20 mouse cellular contexts compared by ENCODE assay signal in the genomic region with DNA sequence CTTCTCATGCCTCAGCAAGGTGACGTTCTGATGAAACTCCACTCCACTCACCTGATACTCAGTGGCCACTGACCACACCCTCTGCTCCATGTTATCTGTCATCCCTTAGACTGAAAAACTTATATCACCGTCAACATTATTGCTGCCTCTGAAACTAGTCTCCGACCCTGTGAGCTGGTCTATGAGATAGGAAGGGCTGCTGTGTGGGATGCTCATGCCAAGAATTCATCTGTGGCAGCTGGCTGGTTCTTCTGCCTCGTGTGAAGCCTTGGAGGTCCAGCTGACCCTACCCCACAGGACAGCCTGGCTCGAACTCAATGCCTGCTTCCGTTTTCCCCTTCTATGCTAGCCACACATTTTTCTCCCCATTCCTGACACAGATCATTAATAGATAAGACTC.
DNase-seq lines count a peak whose midpoint lies in the region; ATAC-seq and TF ChIP-seq lines count a peak whose summit lies in the region.
"Had no signal": no experiment of that assay in that cellular context is flagged by ENCODE, and none has a peak within 500 bp of the region (broad histone marks: within the 10 kb centered on the region; RNA-seq: fewer than 3 reads in every experiment).

No protein-coding gene starts in this region.

- no peaks in the 10 kb centered on the region for H3K4me1 ChIP-seq in lung, postnatal 0 days (ENCODE audit: insufficient read depth, low read depth, low read length)
- peaks cover 27% of the 10 kb centered on the region for H3K4me1 ChIP-seq in kidney, embryonic 15.5 days
- H3K4me1 ChIP-seq: neural tube, embryonic 15.5 days had no signal

- ATAC-seq in megakaryocyte-erythroid progenitor cell, adult 5-6 weeks (replicated peaks; ENCODE audit: low FRiP score, low TSS enrichment, poor library complexity, severe bottlenecking), result peak; percentile 78
- no peak for ATAC-seq in cerebellum, adult (ENCODE audit: insufficient number of reproducible peaks, low FRiP score, low TSS enrichment)
- ATAC-seq in lung, postnatal 0 days, result no peak
- no peak for ATAC-seq in kidney, embryonic 15.5 days (replicated peaks; ENCODE audit: low FRiP score)
- ATAC-seq: inflammation-experienced regulatory T-cells, adult 6 months had no signal

- no peak overlapping the region for H3K4me2 ChIP-seq in lung, postnatal 0 days (replicated peaks; ENCODE audit: low read depth, low read length)
- no peak overlapping the region for H3K4me2 ChIP-seq in kidney, embryonic 15.5 days
- H3K4me2 ChIP-seq: embryonic facial prominence, embryonic 12.5 days; forebrain, embryonic 12.5 days; midbrain, embryonic 11.5 days; neural tube, embryonic 15.5 days had no signal

- no peaks in the 10 kb centered on the region for H3K9me3 ChIP-seq in lung, postnatal 0 days (ENCODE audit: low read length)
- no peaks in the 10 kb centered on the region for H3K9me3 ChIP-seq in kidney, embryonic 15.5 days (replicated peaks)
- H3K9me3 ChIP-seq: embryonic facial prominence, embryonic 12.5 days; forebrain, embryonic 12.5 days; neural tube, embryonic 15.5 days had no signal

- H3K9ac ChIP-seq in lung, postnatal 0 days (replicated peaks; ENCODE audit: low read depth), result no peak overlapping the region
- no peak overlapping the region for H3K9ac ChIP-seq in kidney, embryonic 15.5 days
- H3K9ac ChIP-seq: embryonic facial prominence, embryonic 12.5 days; forebrain, embryonic 12.5 days; neural tube, embryonic 15.5 days had no signal

- no peak overlapping the region for H3K4me3 ChIP-seq in lung, postnatal 0 days (ENCODE audit: low read depth, low read length)
- H3K4me3 ChIP-seq in kidney, embryonic 15.5 days (replicated peaks), result no peak overlapping the region
- H3K4me3 ChIP-seq: embryonic facial prominence, embryonic 12.5 days; forebrain, embryonic 12.5 days; neural tube, embryonic 15.5 days had no signal

- no peak overlapping the region for H3K27ac ChIP-seq in lung, postnatal 0 days (ENCODE audit: low read length)
- no peak overlapping the region for H3K27ac ChIP-seq in kidney, embryonic 15.5 days
- H3K27ac ChIP-seq: embryonic facial prominence, embryonic 12.5 days; forebrain, embryonic 12.5 days; neural tube, embryonic 15.5 days had no signal

- no peaks in the 10 kb centered on the region for H3K27me3 ChIP-seq in lung, postnatal 0 days (replicated peaks; ENCODE audit: insufficient read depth, low read length)
- H3K27me3 ChIP-seq in kidney, embryonic 15.5 days, result no peaks in the 10 kb centered on the region
- H3K27me3 ChIP-seq: embryonic facial prominence, embryonic 12.5 days; forebrain, embryonic 12.5 days; neural tube, embryonic 15.5 days had no signal

- no peaks in the 10 kb centered on the region for H3K36me3 ChIP-seq in lung, postnatal 0 days (ENCODE audit: insufficient read depth, low read length)
- H3K36me3 ChIP-seq in kidney, embryonic 15.5 days, result peaks cover 11% of the 10 kb centered on the region
- H3K36me3 ChIP-seq: G1E; neural tube, embryonic 15.5 days had no signal

- no peak for TF ChIP-seq EP300 in lung, postnatal 0 days (IDR thresholded peaks at IDR 0.05)

- DNase-seq in A20 (ENCODE audit: low read depth, low spot score) (peak; percentile 11), liver (peak; percentile 65)
- DNase-seq in c-Kit-positive CD71-positive TER-119-positive erythroid progenitor cells, embryonic 14.5 days (ENCODE audit: low spot score), result peak; percentile 72
- DNase-seq in lung, postnatal 0 days (ENCODE audit: low spot score), result no peak
- DNase-seq: adrenal gland, postnatal 14 days; cerebellum, adult 11 months; cerebellum, postnatal 36 days; kidney, postnatal 14 days; lung, postnatal 14 days; retina, postnatal 1 day; thymus, postnatal 14 days had no signal

- no peak for TF ChIP-seq CTCF in lung, postnatal 0 days (IDR thresholded peaks at IDR 0.05)

- WGBS in lung, postnatal 0 days, result 60% methylated on average over 6 of the region's 6 CpGs
- WGBS in kidney, embryonic 15.5 days, result 70% methylated on average over 6 of the region's 6 CpGs
